Comparison of ENCODE assay signal across 14 mouse cellular contexts in the genomic region with DNA sequence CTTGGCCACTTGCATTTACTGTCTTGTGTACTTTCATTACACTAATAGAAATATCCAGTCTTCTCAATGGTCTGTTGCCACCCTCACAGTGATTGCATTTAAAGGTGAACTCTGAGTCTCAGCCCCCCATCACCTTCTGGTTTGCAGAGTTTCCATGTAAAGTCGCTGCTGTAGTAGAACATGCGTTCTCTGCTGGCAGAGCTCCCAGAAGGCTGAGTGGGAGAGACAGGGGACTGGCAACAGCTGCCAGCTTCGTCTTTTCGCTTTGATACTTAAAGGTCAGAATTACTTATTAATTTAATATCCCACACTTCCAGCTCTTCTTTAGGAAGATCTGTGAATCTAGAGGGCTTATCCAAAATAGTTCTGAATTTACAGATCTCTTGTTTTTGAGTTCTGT. TPM values are rescaled to one million over a fixed set of nuclear protein-coding genes. Genes with fewer than 3 reads are reported as not detected.
DNase-seq lines count a peak whose midpoint lies in the region; ATAC-seq lines count a peak whose summit lies in the region.
"Had no signal": no experiment of that assay in that cellular context is flagged by ENCODE, and none has a peak within 500 bp of the region (broad histone marks: within the 10 kb centered on the region; RNA-seq: fewer than 3 reads in every experiment).

No protein-coding gene starts in this region.

- intact Hi-C loops in gastrocnemius, postnatal 14 days (cut with DNase I; ENCODE audit: low total_unique reads) = no loop called here

- H3K9me3 ChIP-seq in midbrain, embryonic 16.5 days (replicated peaks; ENCODE audit: control insufficient read depth, low read length, poor library complexity, severe bottlenecking) = no peaks in the 10 kb centered on the region

- no peaks in the 10 kb centered on the region for H3K27me3 ChIP-seq in midbrain, embryonic 16.5 days (ENCODE audit: control insufficient read depth, insufficient read depth, low read depth, low read length)

- no peak overlapping the region for H3K9ac ChIP-seq in midbrain, embryonic 16.5 days (ENCODE audit: low read depth, low read length)

- ATAC-seq in midbrain, embryonic 16.5 days = no peak

- no peaks in the 10 kb centered on the region for H3K4me1 ChIP-seq in midbrain, embryonic 16.5 days (ENCODE audit: control insufficient read depth, insufficient read depth, low read length)

- H3K4me3 ChIP-seq in midbrain, embryonic 16.5 days (ENCODE audit: low read depth, low read length) = no peak overlapping the region
- H3K4me3 ChIP-seq: myocyte had no signal

- 63% methylated on average over 4 of the region's 4 CpGs for WGBS in midbrain, embryonic 16.5 days

- no peaks in the 10 kb centered on the region for H3K36me3 ChIP-seq in midbrain, embryonic 16.5 days (ENCODE audit: control insufficient read depth, insufficient read depth, low read length)
- H3K36me3 ChIP-seq: G1E had no signal

- DNase-seq in cerebellum, adult 9-10 months = peak; percentile 17
- no peak for DNase-seq in cerebellum, adult 9-11 months
- peak; percentile 62 for DNase-seq in layer of hippocampus, adult 11-12 months (ENCODE audit: low spot score)
- no peak for DNase-seq in layer of hippocampus, adult 9-10 months (ENCODE audit: low spot score)
- DNase-seq in layer of hippocampus, adult 9-11 months = peak; percentile 69
- peak; percentile 52 for DNase-seq in right cerebral cortex, postnatal 4 days
- no peak for DNase-seq in gastrocnemius, postnatal 14 days
- DNase-seq: gastrocnemius, postnatal 36 days; kidney, postnatal 25 days; lung, postnatal 36 days; thymus, adult 18-20 months had no signal

- H3K27ac ChIP-seq in midbrain, embryonic 16.5 days (ENCODE audit: low read length) = no peak overlapping the region

- no peak overlapping the region for H3K4me2 ChIP-seq in midbrain, embryonic 16.5 days (ENCODE audit: low read length)

RNA-seq across cellular contexts. Expression of a gene that starts 8.7 kb away (rescaled TPM):
- 1 to 10 TPM in 1 of 2 experiments, under 1 TPM in 1; 0.92 to 1.6 TPM for total RNA-seq in gastrocnemius, postnatal 14 days (2021)
- 96.0 and 112 TPM in 2 replicates for polyA plus RNA-seq in midbrain, embryonic 16.5 days (2015; fragmentation: Nextera tagmentation; extraction: Ambion mirVana)
- polyA plus RNA-seq: G1E, myocyte had no signal

Comparison
In these comparisons a context has a peak if more than half of its experiments do, and no peak if none do; other contexts are left out.
1. DNase-seq: peak in cerebellum, adult 9-10 months (single experiment), layer of hippocampus, adult 11-12 months (single experiment), layer of hippocampus, adult 9-11 months (single experiment) and right cerebral cortex, postnatal 4 days (single experiment); none in cerebellum, adult 9-11 months (single experiment), layer of hippocampus, adult 9-10 months (single experiment) and gastrocnemius, postnatal 14 days (single experiment).